In genomic region chr4:124693135-124693894, GRCm38 (mm10) we compare ENCODE assay signal across 8 mouse cellular contexts. TPM values are rescaled to one million over a fixed set of nuclear protein-coding genes. Genes with fewer than 3 reads are reported as not detected.
DNase-seq lines count a peak whose midpoint lies in the region; ATAC-seq and TF ChIP-seq lines count a peak whose summit lies in the region.

TSS of gene Utp11 (minus strand) at chr4:124693600.

- H3K79me2 ChIP-seq in MEL (ENCODE audit: control insufficient read depth, insufficient read depth, low read length, poor library complexity): peaks cover 38% of the 10 kb centered on the region

- intact Hi-C loops in heart, postnatal 25 days (cut with DNase I): no loop called here

- TF ChIP-seq RAD21 in MEL (IDR thresholded peaks at IDR 0.05; ENCODE audit: low read depth, low read length): no peak

- peak; percentile 95 for DNase-seq in MEL (ENCODE audit: low read depth, low spot score)
- peak; percentile 83 for DNase-seq in cerebellum, adult 11-12 months
- DNase-seq in heart, postnatal 25 days (ENCODE audit: low spot score): peak; percentile 77
- peak; percentile 84 to 90 for DNase-seq in layer of hippocampus, adult 18-20 months (ENCODE audit: low spot score in 2 of 2)
- DNase-seq in lung, adult 18-20 months: peak; percentile 90 to 92
- peak; percentile 91 for DNase-seq in testis, postnatal 14 days (ENCODE audit: low spot score)

- peak within 1 kb of the TSS; percentile 62 for H3K27ac ChIP-seq in MEL (ENCODE audit: control insufficient read depth, low read depth, low read length)
- H3K27ac ChIP-seq in forebrain, embryonic 15.5 days (replicated peaks): peak within 1 kb of the TSS; percentile 67
- 0 out of 2 replicates have a peak within 1 kb of the TSS, but pooled peaks have one; percentile 52 for H3K27ac ChIP-seq in neural tube, embryonic 14.5 days (ENCODE audit: low read depth, low read length)

- WGBS in forebrain, embryonic 15.5 days: under 1% methylated on average over 43 of the region's 43 CpGs
- WGBS in neural tube, embryonic 14.5 days: under 1% methylated on average over 43 of the region's 43 CpGs

- H3K4me1 ChIP-seq in MEL (ENCODE audit: control insufficient read depth in 1 of 2, insufficient read depth in 2 of 2, low read length in 2 of 2): peaks cover 2 to 25% of the 10 kb centered on the region in 2 experiments; a peak in 3 of 4 replicates
- H3K4me1 ChIP-seq in forebrain, embryonic 15.5 days: peaks cover 28% of the 10 kb centered on the region
- peaks cover 6% of the 10 kb centered on the region for H3K4me1 ChIP-seq in neural tube, embryonic 14.5 days (ENCODE audit: control insufficient read depth, insufficient read depth, low read length)

- peak within 1 kb of the TSS; percentile 61 for H3K4me2 ChIP-seq in forebrain, embryonic 15.5 days (replicated peaks)
- H3K4me2 ChIP-seq in neural tube, embryonic 14.5 days (ENCODE audit: low read depth, low read length): peak within 1 kb of the TSS; percentile 81

- peak within 1 kb of the TSS; percentile 93 for H3K9ac ChIP-seq in MEL (ENCODE audit: control insufficient read depth, low read depth, low read length, poor library complexity, severe bottlenecking)
- H3K9ac ChIP-seq in forebrain, embryonic 15.5 days (replicated peaks): peak within 1 kb of the TSS; percentile 91
- H3K9ac ChIP-seq in neural tube, embryonic 14.5 days (replicated peaks; ENCODE audit: low read depth, low read length): peak within 1 kb of the TSS; percentile 88

- no peaks in the 10 kb centered on the region for H3K27me3 ChIP-seq in MEL (ENCODE audit: control insufficient read depth in 1 of 2, insufficient read depth in 2 of 2, low read length in 2 of 2)
- peaks cover 6% of the 10 kb centered on the region for H3K27me3 ChIP-seq in forebrain, embryonic 15.5 days
- H3K27me3 ChIP-seq in neural tube, embryonic 14.5 days (ENCODE audit: control insufficient read depth, insufficient read depth, low read length): peaks cover 4% of the 10 kb centered on the region; the same call in 1 of the 2 replicates

- TF ChIP-seq EP300 in MEL (IDR thresholded peaks at IDR 0.05; ENCODE audit: low read depth in 1 of 2, low read length in 2 of 2): 0 out of 4 replicates have a peak, but pooled peaks of 1 of the 2 experiments have one; percentile 8

- no peak for TF ChIP-seq CTCF in MEL (IDR thresholded peaks at IDR 0.05 in 2 of 3, conservative IDR thresholded peaks at IDR 0.05 in 1 of 3; ENCODE audit: control insufficient read depth in 1 of 3, insufficient read depth in 1 of 3, low read depth in 2 of 3, low read length in 3 of 3, poor library complexity in 1 of 3, severe bottlenecking in 1 of 3)

- peaks cover under 1 to 24% of the 10 kb centered on the region in 2 experiments; a peak in 3 of 4 replicates for H3K36me3 ChIP-seq in MEL (ENCODE audit: control insufficient read depth in 1 of 2, insufficient read depth in 2 of 2, low read length in 2 of 2)
- peaks cover 3% of the 10 kb centered on the region; the same call in 1 of the 2 replicates for H3K36me3 ChIP-seq in forebrain, embryonic 15.5 days
- no peaks in the 10 kb centered on the region for H3K36me3 ChIP-seq in neural tube, embryonic 14.5 days (ENCODE audit: control insufficient read depth, insufficient read depth, low read length)

- H3K4me3 ChIP-seq in MEL (ENCODE audit: control insufficient read depth in 1 of 2, insufficient read depth in 1 of 2, low read depth in 2 of 2, low read length in 2 of 2): peak within 1 kb of the TSS; percentile 91 to 99
- peak within 1 kb of the TSS; percentile 94 for H3K4me3 ChIP-seq in forebrain, embryonic 15.5 days
- peak within 1 kb of the TSS; percentile 89 for H3K4me3 ChIP-seq in neural tube, embryonic 14.5 days (ENCODE audit: low read depth, low read length)

- H3K9me3 ChIP-seq in MEL (replicated peaks; ENCODE audit: insufficient read depth, low read length): no peaks in the 10 kb centered on the region
- no peaks in the 10 kb centered on the region for H3K9me3 ChIP-seq in forebrain, embryonic 15.5 days
- no peaks in the 10 kb centered on the region for H3K9me3 ChIP-seq in neural tube, embryonic 14.5 days (ENCODE audit: control insufficient read depth, low read length)

- ATAC-seq in forebrain, embryonic 15.5 days (replicated peaks): peak; percentile 99
- ATAC-seq in neural tube, embryonic 14.5 days (ENCODE audit: low read depth): peak; percentile 98

- TF ChIP-seq POLR2A in MEL (IDR thresholded peaks at IDR 0.05; ENCODE audit: control insufficient read depth in 1 of 2, insufficient read depth in 1 of 2, low read depth in 1 of 2, low read length in 2 of 2, poor library complexity in 1 of 2): peak; percentile 71 to 85

TF ChIP-seq in MEL, 35 proteins besides CTCF, POLR2A, EP300 and RAD21:
- peak; percentile 78 for TF ChIP-seq ELF1 (IDR thresholded peaks at IDR 0.05; ENCODE audit: low read depth, low read length)
- peak; percentile 64 for TF ChIP-seq CHD2 (IDR thresholded peaks at IDR 0.05; ENCODE audit: low read length)
- no peak for TF ChIP-seq CHD1 (IDR thresholded peaks at IDR 0.05; ENCODE audit: low read depth, low read length)
- peak; percentile 83 for TF ChIP-seq NELFE (IDR thresholded peaks at IDR 0.05; ENCODE audit: low read depth, low read length)
- peak; percentile 41; the same call in 1 of the 2 replicates for TF ChIP-seq ZMIZ1 (IDR thresholded peaks at IDR 0.05; ENCODE audit: low read depth, low read length)
- TF ChIP-seq HCFC1 (IDR thresholded peaks at IDR 0.05; ENCODE audit: low read depth, low read length): peak; percentile 100
- no peak for TF ChIP-seq BHLHE40 (IDR thresholded peaks at IDR 0.05; ENCODE audit: borderline replicate concordance, low read depth, low read length)
- TF ChIP-seq GABPA (IDR thresholded peaks at IDR 0.05; ENCODE audit: low read depth, low read length): no peak
- TF ChIP-seq SIN3A (IDR thresholded peaks at IDR 0.05; ENCODE audit: low read length): peak; percentile 80
- TF ChIP-seq RCOR1 (IDR thresholded peaks at IDR 0.05; ENCODE audit: low read depth, low read length): no peak
- TF ChIP-seq MAX (IDR thresholded peaks at IDR 0.05; ENCODE audit: low read length): peak; percentile 67
- TF ChIP-seq TBP (IDR thresholded peaks at IDR 0.05; ENCODE audit: low read depth, low read length): peak; percentile 80
- peak; percentile 71 for TF ChIP-seq POLR2AphosphoS2 (IDR thresholded peaks at IDR 0.05; ENCODE audit: low read length)
- TF ChIP-seq NRF1 (IDR thresholded peaks at IDR 0.05; ENCODE audit: insufficient read depth, low read depth, low read length, poor library complexity, severe bottlenecking): peak; percentile 41; the same call in 1 of the 2 replicates
- TF ChIP-seq ETS1 (IDR thresholded peaks at IDR 0.05; ENCODE audit: low read depth, low read length): no peak
- TF ChIP-seq ZNF384 (IDR thresholded peaks at IDR 0.05; ENCODE audit: low read depth, low read length): 0 out of 2 replicates have a peak, but pooled peaks have one; percentile 2
- peak; percentile 59; the same call in 1 of the 2 replicates for TF ChIP-seq MYC (IDR thresholded peaks at IDR 0.05; ENCODE audit: low read depth, low read length)
- peak; percentile 95 for TF ChIP-seq KAT2A (conservative IDR thresholded peaks at IDR 0.05; ENCODE audit: low read depth, low read length)
- peak; percentile 23; the same call in 1 of the 2 replicates for TF ChIP-seq MAZ (IDR thresholded peaks at IDR 0.05; ENCODE audit: low read depth, low read length)
- peak; percentile 82 for TF ChIP-seq MXI1 (IDR thresholded peaks at IDR 0.05; ENCODE audit: low read depth, low read length)
- TF ChIP-seq POLR2AphosphoS5 (IDR thresholded peaks at IDR 0.05; ENCODE audit: borderline replicate concordance, low read depth, low read length): no peak
TF ChIP-seq in MEL: peak in this region for 15.

RNA-seq across cellular contexts. Expression of gene Utp11, which starts in this region (rescaled TPM):
- 65.3 and 68.3 TPM in 2 replicates for total RNA-seq in MEL (2012; rRNA removed)
- 10 to 100 TPM in 1 of 2 experiments, not detected in 1; 86.9 TPM for polyA plus RNA-seq in MEL (2012; ENCODE audit: insufficient read depth in 1 of 2, insufficient read length in 2 of 2, low read depth in 1 of 2, low replicate concordance in 2 of 2, missing spikeins in 1 of 2)
- 44.4 and 46.0 TPM in 2 replicates for polyA plus RNA-seq in forebrain, embryonic 15.5 days (2015; fragmentation: Nextera tagmentation; extraction: Ambion mirVana)
- 10 to 100 TPM; 10.8 to 13.2 TPM for total RNA-seq in heart, postnatal 25 days (2021)
- total RNA-seq in layer of hippocampus, adult 18-20 months (2021): 10 to 100 TPM; 16.8 to 18.1 TPM
- 33.9 and 39.2 TPM in 2 replicates for polyA plus RNA-seq in neural tube, embryonic 14.5 days (2014; fragmentation: Nextera tagmentation; extraction: Ambion mirVana)

Comparison
In these comparisons a context has a peak if more than half of its experiments do, and no peak if none do; other contexts are left out.
1. Peak in every context shown above with its lines: DNase-seq, ATAC-seq, H3K4me3 ChIP-seq and H3K27ac ChIP-seq.